Mouse (Mus musculus) forebrain, embryonic 14.5 days (tissue): ENCODE results near the gene Izumo1r. TPM values are rescaled to one million over a fixed set of nuclear protein-coding genes. Genes with fewer than 3 reads are reported as not detected.

Experiments
- ATAC-seq: fragments of 200-750 bp; cut with Nextera tagmentation; 2 replicates; pipeline ENCODE4 v1.8.0; 2017; ENCODE audit warnings: mild to moderate bottlenecking, moderate library complexity
- DNase-seq: peaks from one replicate; pipeline ENCODE4 v3.0.0-alpha.2; 2015; ENCODE audit warnings: low spot score
- H3K27ac ChIP-seq: fragments of 300-500 bp; sonication (generic); 2 replicates; pipeline ENCODE4 v1.5.1; 2014; ENCODE audit warnings: low read depth, mild to moderate bottlenecking, control low read depth, low read length, moderate library complexity
- H3K27me3 ChIP-seq: fragments of 300-500 bp; sonication (generic); replicated peaks from 2 replicates; pipeline ENCODE4 v1.6.1; 2014; ENCODE audit warnings: low read length, control low read depth, mixed read lengths; ENCODE audit not compliant: control insufficient read depth, insufficient read depth
- H3K36me3 ChIP-seq: fragments of 300-500 bp; sonication (generic); 2 replicates; pipeline ENCODE4 v1.6.1; 2014; ENCODE audit warnings: low read length, control low read depth; ENCODE audit not compliant: control insufficient read depth, insufficient read depth
- H3K4me1 ChIP-seq: fragments of 300-500 bp; sonication (generic); 2 replicates; pipeline ENCODE4 v1.6.1; 2014; ENCODE audit warnings: antibody characterized with exemption, low read length, control low read depth; ENCODE audit not compliant: control insufficient read depth, insufficient read depth
- H3K4me2 ChIP-seq: fragments of 300-500 bp; sonication (generic); 2 replicates; pipeline ENCODE4 v1.6.1; 2014; ENCODE audit warnings: mild to moderate bottlenecking, control low read depth, low read length
- H3K4me3 ChIP-seq: fragments of 300-500 bp; sonication (generic); 2 replicates; pipeline ENCODE4 v1.5.1; 2014; ENCODE audit warnings: low read depth, low read length, control low read depth
- H3K9ac ChIP-seq: fragments of 300-500 bp; sonication (generic); 2 replicates; pipeline ENCODE4 v1.6.1; 2014; ENCODE audit warnings: mild to moderate bottlenecking, low read length, control low read depth, moderate library complexity
- H3K9me3 ChIP-seq: fragments of 300-500 bp; sonication (generic); replicated peaks from 2 replicates; pipeline ENCODE4 v1.6.1; 2016; ENCODE audit warnings: low read length, control low read depth, mixed read lengths; ENCODE audit not compliant: control insufficient read depth
- WGBS: fragments of 180-500 bp; shearing (Covaris S2); extraction: QIAGEN DNeasy Blood & Tissue Kit; methylation state at CpG from one replicate; pipeline ENCODE4 v1.1.7; 2014; 5-methylcytosine and 5-hydroxymethylcytosine counted together
- polyA plus RNA-seq: library from polyadenylated mRNA; unstranded; fragments of >200 nt; fragmentation: Nextera tagmentation; extraction: Ambion mirVana; gene quantifications from 2 replicates; pipeline ENCODE4 v1.2.1, GENCODE M21; 2014

The Izumo1r gene
- polyA plus RNA-seq, 1 experiment from 2014 or later = not detected

DNA sequence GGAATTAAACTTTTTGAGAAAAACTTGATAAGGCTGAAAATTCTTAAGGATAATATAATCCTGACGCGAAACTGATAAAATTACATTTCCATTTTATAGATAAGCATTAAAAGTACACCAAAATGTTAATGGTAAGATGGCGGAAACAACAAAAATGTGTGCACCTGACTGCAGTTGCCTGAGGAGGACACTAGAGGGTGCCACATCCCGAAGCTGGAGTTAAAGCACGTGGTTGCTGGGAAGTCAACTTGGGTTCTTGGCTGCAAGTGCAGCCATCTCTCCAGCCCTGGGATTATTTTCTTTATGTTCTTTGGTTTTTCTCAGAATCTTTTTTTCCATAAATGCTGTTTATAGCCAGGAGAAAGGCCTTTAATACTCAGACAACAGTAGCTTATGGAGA, 57.3 kb downstream of the Izumo1r start:
- Histone ChIP-seq H3K27ac (no peak overlapping the region), H3K9me3 (no peaks in the 10 kb centered on the region), H3K4me2 (no peak overlapping the region), H3K4me1 (peaks cover 2% of the 10 kb centered on the region; the same call in 1 of the 2 replicates), H3K27me3 (no peaks in the 10 kb centered on the region), H3K4me3 (no peak overlapping the region), H3K36me3 (no peaks in the 10 kb centered on the region), H3K9ac (no peak overlapping the region)
- DNase-seq = no peak
- ATAC-seq = no peak
- 55% methylated on average over 5 of the region's 5 CpGs for WGBS

DNA sequence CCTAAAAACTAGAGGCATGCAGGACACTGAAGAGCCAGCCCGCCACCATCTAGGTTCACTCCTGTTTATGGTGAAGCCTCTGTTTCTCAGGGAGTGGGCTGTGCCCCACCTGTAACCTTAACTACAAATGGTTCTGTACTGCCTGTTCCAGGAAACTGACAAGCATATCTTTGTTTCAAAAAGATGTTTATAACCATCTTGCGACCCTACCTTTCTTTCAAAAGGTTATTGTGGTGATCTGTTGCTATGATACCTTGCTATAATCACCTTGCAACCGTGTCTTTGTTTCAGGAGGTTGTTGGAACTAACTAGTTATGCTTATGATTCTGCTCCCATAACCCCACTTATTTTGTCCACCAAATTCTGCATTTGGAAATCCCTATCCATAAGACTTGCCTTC, 59.8 kb downstream of the Izumo1r start:
- WGBS = 92% methylated on average over 3 of the region's 3 CpGs
- Histone ChIP-seq H3K36me3 (no peaks in the 10 kb centered on the region), H3K4me1 (peaks cover 5% of the 10 kb centered on the region), H3K4me3 (no peak overlapping the region), H3K27me3 (no peaks in the 10 kb centered on the region), H3K4me2 (no peak overlapping the region), H3K9ac (no peak overlapping the region), H3K9me3 (no peaks in the 10 kb centered on the region), H3K27ac (no peak overlapping the region)
- no peak for ATAC-seq
- DNase-seq = no peak

DNA sequence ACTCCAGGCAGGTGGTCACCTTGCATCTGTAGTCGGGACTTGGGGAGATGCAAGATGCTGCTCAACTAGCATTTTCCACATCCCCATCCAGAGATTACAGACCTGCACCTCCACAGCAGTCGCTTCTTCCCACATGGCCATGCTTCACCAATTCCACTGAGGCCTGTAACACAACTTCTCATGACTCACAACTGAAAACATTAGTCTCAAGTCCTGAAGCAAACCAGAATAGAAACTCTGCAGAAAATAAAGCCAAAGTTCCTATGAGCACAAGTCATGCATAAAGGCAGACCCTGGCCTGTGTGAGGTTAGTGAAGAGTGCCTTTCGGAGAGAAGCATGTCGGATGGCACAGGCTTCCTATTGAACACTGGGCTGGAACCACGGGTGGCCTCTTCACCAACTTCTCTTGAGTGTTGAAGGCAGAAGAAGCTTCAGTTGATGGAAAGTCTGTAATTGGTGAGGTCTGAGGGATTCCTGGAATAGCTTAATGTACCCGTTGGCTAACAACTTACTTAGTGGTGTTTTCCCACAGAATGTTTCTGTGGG, 60.4 kb downstream of the Izumo1r start:
- no peak for DNase-seq
- 92% methylated on average over 6 of the region's 6 CpGs for WGBS

DNA sequence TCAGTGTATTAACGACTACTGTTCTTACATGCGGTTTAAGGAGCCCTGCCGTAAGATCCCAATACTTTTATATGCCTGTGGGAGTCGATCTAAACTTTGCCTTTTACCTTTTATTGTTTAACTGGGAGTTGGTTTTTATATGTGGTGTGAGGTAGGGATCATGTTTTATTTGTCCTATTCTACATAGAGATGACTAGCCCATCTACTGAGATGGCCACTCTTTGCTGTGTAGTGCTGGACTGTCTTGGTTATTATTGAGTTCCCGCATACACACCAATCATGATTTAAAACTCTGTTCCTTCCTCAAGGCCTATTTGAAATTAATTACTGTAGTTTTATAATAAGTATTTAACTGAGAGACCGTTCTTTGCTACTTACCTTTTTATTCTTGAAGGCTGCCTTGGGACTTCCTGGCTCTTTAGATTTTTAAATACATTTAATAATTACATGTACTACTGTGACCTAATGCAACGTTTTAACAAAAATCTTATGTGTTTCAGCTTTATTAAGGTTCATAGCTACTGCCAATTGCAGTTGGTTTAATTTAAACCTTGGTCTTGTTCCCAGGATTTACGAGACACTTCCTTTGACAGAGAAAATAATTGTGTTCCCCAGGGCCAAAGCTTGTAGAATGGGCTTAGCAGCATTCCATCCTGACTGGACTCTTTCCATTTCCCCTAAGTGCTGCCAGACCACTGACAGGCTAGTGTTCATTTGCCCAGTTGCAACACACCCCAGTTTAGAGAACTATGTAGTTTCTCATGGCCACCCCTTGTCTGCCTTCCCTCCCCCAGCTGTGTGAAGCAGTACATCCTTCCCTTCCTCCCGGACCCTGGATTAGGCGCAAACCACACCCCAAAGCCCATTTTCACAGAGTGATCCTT, 61.6 kb downstream of the Izumo1r start:
- peaks cover 5% of the 10 kb centered on the region for H3K4me1 ChIP-seq
- no peak overlapping the region for H3K27ac ChIP-seq
- no peaks in the 10 kb centered on the region for H3K9me3 ChIP-seq
- ATAC-seq (peak; percentile 70), DNase-seq (peak; percentile 81)
- H3K4me3 ChIP-seq = no peak overlapping the region
- H3K4me2 ChIP-seq = no peak overlapping the region
- no peaks in the 10 kb centered on the region for H3K36me3 ChIP-seq
- 68% methylated on average over 10 of the region's 10 CpGs for WGBS
- no peaks in the 10 kb centered on the region for H3K27me3 ChIP-seq
- H3K9ac ChIP-seq = no peak overlapping the region

More for the DNA sequence above, 60.4 kb downstream of the Izumo1r start:
- Histone ChIP-seq H3K4me2 (no peak overlapping the region), H3K36me3 (no peaks in the 10 kb centered on the region), H3K4me3 (no peak overlapping the region), H3K9me3 (no peaks in the 10 kb centered on the region), H3K4me1 (peaks cover 5% of the 10 kb centered on the region), H3K27ac (no peak overlapping the region), H3K27me3 (no peaks in the 10 kb centered on the region), H3K9ac (no peak overlapping the region)
- ATAC-seq = no peak

DNA sequence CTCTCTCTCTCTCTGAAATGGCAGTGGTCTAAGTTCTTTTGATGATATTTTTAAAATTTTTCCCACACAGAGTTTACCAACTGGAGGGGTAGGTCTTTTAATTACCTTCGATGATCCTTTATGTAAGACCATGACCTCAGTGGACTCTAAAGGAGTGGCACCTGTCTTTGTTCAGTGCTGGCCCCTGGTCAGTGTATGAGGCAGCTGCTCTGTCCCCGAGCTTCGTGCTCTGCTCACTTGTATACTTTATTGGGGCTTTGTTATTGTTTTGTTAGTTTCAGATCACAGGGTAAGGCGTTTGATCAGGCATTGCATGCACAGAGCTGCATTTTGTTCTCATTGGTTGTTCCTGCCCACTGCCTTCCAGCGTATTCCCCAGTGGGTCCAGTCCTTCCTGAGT, 63.8 kb downstream of the Izumo1r start:
- ATAC-seq = no peak
- no peak for DNase-seq
- H3K4me2 ChIP-seq = no peak overlapping the region
- H3K9ac ChIP-seq = no peak overlapping the region
- H3K36me3 ChIP-seq = peaks cover 5% of the 10 kb centered on the region
- H3K9me3 ChIP-seq = no peaks in the 10 kb centered on the region
- peaks cover 5% of the 10 kb centered on the region for H3K4me1 ChIP-seq
- H3K27ac ChIP-seq = no peak overlapping the region
- no peaks in the 10 kb centered on the region for H3K27me3 ChIP-seq
- no peak overlapping the region for H3K4me3 ChIP-seq
- WGBS = 83% methylated on average over 5 of the region's 5 CpGs

DNA sequence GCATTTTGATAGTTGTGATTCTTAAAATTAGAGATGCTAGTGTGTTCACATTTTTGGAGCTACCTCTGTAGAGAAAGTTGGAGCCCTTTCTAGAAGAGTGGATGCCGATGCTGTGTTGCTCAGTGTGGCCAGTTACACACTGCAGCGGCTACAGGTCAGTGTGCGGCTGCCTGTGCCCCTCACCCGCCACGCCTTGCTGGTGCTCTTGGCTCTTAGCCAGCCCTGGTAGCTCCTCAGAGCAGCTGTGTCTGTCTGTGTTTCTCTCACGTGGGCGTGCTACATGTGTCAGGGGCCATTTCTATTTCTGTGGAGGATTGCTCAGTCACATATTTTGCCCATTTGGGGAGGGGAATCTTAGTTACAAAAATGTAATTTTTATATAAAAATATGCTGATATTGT, 64.2 kb downstream of the Izumo1r start:
- H3K4me2 ChIP-seq = no peak overlapping the region
- no peak overlapping the region; the same call in 1 of the 2 replicates for H3K9ac ChIP-seq
- H3K4me3 ChIP-seq = no peak overlapping the region
- H3K36me3 ChIP-seq = peaks cover 10% of the 10 kb centered on the region
- no peak overlapping the region for H3K27ac ChIP-seq
- ATAC-seq (peak; percentile 54; the same call in 1 of the 2 replicates), DNase-seq (peak; percentile 61)
- 34% methylated on average over 7 of the region's 7 CpGs for WGBS
- H3K4me1 ChIP-seq = peaks cover 5% of the 10 kb centered on the region
- no peaks in the 10 kb centered on the region for H3K9me3 ChIP-seq
- no peaks in the 10 kb centered on the region for H3K27me3 ChIP-seq

Other genes starting within 250 kb of the Izumo1r start
- gene Piwil4, start 163.2 kb downstream of the Izumo1r start, polyA plus RNA-seq = 0.10 and 0.17 TPM in 2 replicates
- gene Fut4, start 151.6 kb downstream of the Izumo1r start, polyA plus RNA-seq = 0.36 and 0.58 TPM in 2 replicates
- gene 1700012B09Rik, start 132.9 kb downstream of the Izumo1r start, polyA plus RNA-seq = 3.2 and 4.5 TPM in 2 replicates
- 12.3 and 14.1 TPM in 2 replicates for gene Mre11a, start 119.3 kb downstream of the Izumo1r start, polyA plus RNA-seq
- gene Ankrd49, start 119.1 kb downstream of the Izumo1r start, polyA plus RNA-seq = 47.6 and 48.6 TPM in 2 replicates
- gene Gpr83, start 43.7 kb downstream of the Izumo1r start, polyA plus RNA-seq = 0.72 and 1.7 TPM in 2 replicates
- 173 and 183 TPM in 2 replicates for gene Panx1, start 141.5 kb upstream of the Izumo1r start, polyA plus RNA-seq
- gene Hephl1, start 208.2 kb upstream of the Izumo1r start, polyA plus RNA-seq = not detected in 2 replicates